Mouse (Mus musculus) liver, embryonic 13.5 days (tissue): ENCODE measurements around the gene Cpt1a. TPM values are rescaled to one million over a fixed set of nuclear protein-coding genes. Genes with fewer than 3 reads are reported as not detected.

Experiments
- ATAC-seq: fragments of 200-750 bp; cut with Nextera tagmentation; 2 replicates; pipeline ENCODE4 v1.8.0; 2017; ENCODE audit warnings: low read depth, mild to moderate bottlenecking, moderate number of reproducible peaks, moderate library complexity
- DNase-seq: peaks from one replicate; pipeline ENCODE4 v3.0.0; 2022
- H3K27ac ChIP-seq: fragments of 300-500 bp; sonication (generic); 2 replicates; pipeline ENCODE4 v1.5.1; 2015; ENCODE audit warnings: moderate library complexity, mild to moderate bottlenecking, inconsistent platforms
- H3K27me3 ChIP-seq: fragments of 300-500 bp; sonication (generic); 2 replicates; pipeline ENCODE4 v1.6.1; 2015; ENCODE audit warnings: mild to moderate bottlenecking, inconsistent platforms
- H3K36me3 ChIP-seq: fragments of 300-500 bp; sonication (generic); 2 replicates; pipeline ENCODE4 v1.6.1; 2015; ENCODE audit warnings: mild to moderate bottlenecking, inconsistent platforms
- H3K4me1 ChIP-seq: fragments of 300-500 bp; sonication (generic); replicated peaks from 2 replicates; pipeline ENCODE4 v1.6.1; 2015; ENCODE audit warnings: inconsistent platforms
- H3K4me2 ChIP-seq: fragments of 300-500 bp; sonication (generic); 2 replicates; pipeline ENCODE4 v1.6.1; 2015; ENCODE audit warnings: inconsistent platforms, mild to moderate bottlenecking, moderate library complexity
- H3K4me3 ChIP-seq: fragments of 300-500 bp; sonication (generic); replicated peaks from 2 replicates; pipeline ENCODE4 v1.5.1; 2015; ENCODE audit warnings: mild to moderate bottlenecking, inconsistent platforms
- H3K9ac ChIP-seq: fragments of 300-500 bp; sonication (generic); 2 replicates; pipeline ENCODE4 v1.6.1; 2015; ENCODE audit warnings: mild to moderate bottlenecking, inconsistent platforms
- H3K9me3 ChIP-seq: fragments of 300-500 bp; sonication (generic); replicated peaks from 2 replicates; pipeline ENCODE4 v1.6.1; 2016; ENCODE audit warnings: inconsistent platforms
- WGBS: fragments of 180-500 bp; shearing (Covaris S2); methylation state at CpG from one replicate; pipeline ENCODE4 v1.1.7; 2015; ENCODE audit not compliant: insufficient replicate concordance; 5-methylcytosine and 5-hydroxymethylcytosine counted together
- polyA plus RNA-seq: library from polyadenylated mRNA; unstranded; fragments of >200 nt; fragmentation: Nextera tagmentation; extraction: Ambion mirVana; gene quantifications from 2 replicates; pipeline ENCODE4 v1.2.1, GENCODE M21; 2015

Gene Cpt1a
- polyA plus RNA-seq, 1 experiment from 2014 or later = 6.6 TPM

GRCm38 (mm10) chr19:3344636-3345544, 22.8 kb downstream of the Cpt1a start:
- no peaks in the 10 kb centered on the region for H3K36me3 ChIP-seq
- 75% methylated on average over 8 of the region's 8 CpGs for WGBS

GRCm38 (mm10) chr19:3347784-3348183, 25.6 kb downstream of the Cpt1a start:
- Histone ChIP-seq H3K36me3 (no peaks in the 10 kb centered on the region), H3K4me1 (0 out of 2 replicates have a peak, but pooled peaks cover 8% of the 10 kb centered on the region), H3K27ac (no peak overlapping the region), H3K4me3 (no peak overlapping the region), H3K9me3 (peaks cover 5% of the 10 kb centered on the region; the same call in 1 of the 2 replicates), H3K9ac (no peak overlapping the region), H3K27me3 (no peaks in the 10 kb centered on the region), H3K4me2 (no peak overlapping the region)
- 88% methylated on average over 1 of the region's 1 CpGs for WGBS
- ATAC-seq (no peak), DNase-seq (no peak)

More at GRCm38 (mm10) chr19:3344636-3345544, 22.8 kb downstream of the Cpt1a start:
- no peak overlapping the region for H3K9ac ChIP-seq
- H3K27ac ChIP-seq = no peak overlapping the region
- H3K27me3 ChIP-seq = no peaks in the 10 kb centered on the region
- peaks cover 5% of the 10 kb centered on the region; the same call in 1 of the 2 replicates for H3K9me3 ChIP-seq
- H3K4me2 ChIP-seq = no peak overlapping the region
- ATAC-seq = no peak
- no peaks in the 10 kb centered on the region for H3K4me1 ChIP-seq
- no peak for DNase-seq
- no peak overlapping the region for H3K4me3 ChIP-seq

GRCm38 (mm10) chr19:3353415-3354111, 31.4 kb downstream of the Cpt1a start:
- H3K9ac ChIP-seq = no peak overlapping the region
- H3K36me3 ChIP-seq = peaks cover 14% of the 10 kb centered on the region
- no peak overlapping the region for H3K4me3 ChIP-seq
- no peak overlapping the region for H3K27ac ChIP-seq
- no peak overlapping the region for H3K4me2 ChIP-seq
- no peaks in the 10 kb centered on the region for H3K27me3 ChIP-seq
- H3K4me1 ChIP-seq = peaks cover 18% of the 10 kb centered on the region; the same call in 1 of the 2 replicates
- WGBS = 56% methylated on average over 7 of the region's 7 CpGs
- no peak for DNase-seq
- ATAC-seq = no peak
- H3K9me3 ChIP-seq = no peaks in the 10 kb centered on the region

- Histone ChIP-seq H3K27ac (no peak overlapping the region), H3K9ac (no peak overlapping the region), H3K27me3 (no peaks in the 10 kb centered on the region), H3K4me2 (no peak overlapping the region), H3K36me3 (peaks cover 18% of the 10 kb centered on the region), H3K4me1 (peaks cover 22% of the 10 kb centered on the region; the same call in 1 of the 2 replicates), H3K4me3 (no peak overlapping the region), H3K9me3 (no peaks in the 10 kb centered on the region)
- no peak for DNase-seq
- ATAC-seq = no peak
- WGBS = 60% methylated on average over 5 of the region's 5 CpGs
Measured at GRCm38 (mm10) chr19:3355096-3355495, 33.0 kb downstream of the Cpt1a start.

- Histone ChIP-seq H3K9me3 (no peaks in the 10 kb centered on the region), H3K36me3 (peaks cover 18% of the 10 kb centered on the region), H3K27me3 (no peaks in the 10 kb centered on the region), H3K4me1 (peaks cover 26% of the 10 kb centered on the region), H3K4me3 (no peak overlapping the region), H3K27ac (no peak overlapping the region), H3K4me2 (no peak overlapping the region), H3K9ac (no peak overlapping the region)
- ATAC-seq (no peak), DNase-seq (no peak)
- WGBS = 77% methylated on average over 5 of the region's 5 CpGs
Measured at GRCm38 (mm10) chr19:3356516-3356915, 34.4 kb downstream of the Cpt1a start.

GRCm38 (mm10) chr19:3357620-3358019, 35.5 kb downstream of the Cpt1a start:
- 65% methylated on average over 4 of the region's 4 CpGs for WGBS
- H3K4me3 ChIP-seq = no peak overlapping the region
- H3K4me2 ChIP-seq = no peak overlapping the region
- no peak overlapping the region for H3K27ac ChIP-seq
- H3K27me3 ChIP-seq = no peaks in the 10 kb centered on the region
- H3K36me3 ChIP-seq = peaks cover 25% of the 10 kb centered on the region
- DNase-seq (no peak), ATAC-seq (no peak)
- H3K9me3 ChIP-seq = no peaks in the 10 kb centered on the region
- H3K9ac ChIP-seq = no peak overlapping the region
- H3K4me1 ChIP-seq = peaks cover 25% of the 10 kb centered on the region

GRCm38 (mm10) chr19:3359841-3360588, 37.9 kb downstream of the Cpt1a start:
- Histone ChIP-seq H3K27ac (no peak overlapping the region), H3K36me3 (peaks cover 30% of the 10 kb centered on the region), H3K27me3 (no peaks in the 10 kb centered on the region), H3K9ac (no peak overlapping the region), H3K4me1 (peaks cover 14% of the 10 kb centered on the region), H3K4me2 (no peak overlapping the region), H3K4me3 (no peak overlapping the region), H3K9me3 (no peaks in the 10 kb centered on the region)
- ATAC-seq (no peak), DNase-seq (no peak)
- WGBS = 29% methylated on average over 13 of the region's 13 CpGs

- no peak for ATAC-seq
- no peak overlapping the region for H3K27ac ChIP-seq
- no peak for DNase-seq
- peaks cover 44% of the 10 kb centered on the region for H3K36me3 ChIP-seq
- H3K9ac ChIP-seq = no peak overlapping the region
- peaks cover 14% of the 10 kb centered on the region for H3K4me1 ChIP-seq
- no peaks in the 10 kb centered on the region for H3K9me3 ChIP-seq
- WGBS = 87% methylated on average over 4 of the region's 4 CpGs
- H3K4me3 ChIP-seq = no peak overlapping the region
- no peak overlapping the region for H3K4me2 ChIP-seq
- H3K27me3 ChIP-seq = no peaks in the 10 kb centered on the region
Measured at GRCm38 (mm10) chr19:3363510-3363909, 41.4 kb downstream of the Cpt1a start.

GRCm38 (mm10) chr19:3365089-3365488, 43.0 kb downstream of the Cpt1a start:
- peaks cover 46% of the 10 kb centered on the region for H3K36me3 ChIP-seq
- DNase-seq (no peak), ATAC-seq (no peak)
- no peak overlapping the region for H3K27ac ChIP-seq
- H3K4me2 ChIP-seq = no peak overlapping the region
- no peak overlapping the region for H3K4me3 ChIP-seq
- no peaks in the 10 kb centered on the region for H3K27me3 ChIP-seq
- no peaks in the 10 kb centered on the region for H3K9me3 ChIP-seq
- H3K9ac ChIP-seq = no peak overlapping the region
- H3K4me1 ChIP-seq = peaks cover 9% of the 10 kb centered on the region
- WGBS = 68% methylated on average over 3 of the region's 3 CpGs

- no peak for DNase-seq
- H3K27me3 ChIP-seq = no peaks in the 10 kb centered on the region
- H3K4me1 ChIP-seq = no peaks in the 10 kb centered on the region
- peaks cover 50% of the 10 kb centered on the region for H3K36me3 ChIP-seq
- H3K4me3 ChIP-seq = no peak overlapping the region
- H3K4me2 ChIP-seq = no peak overlapping the region
- H3K9me3 ChIP-seq = no peaks in the 10 kb centered on the region
- no peak overlapping the region for H3K27ac ChIP-seq
- 71% methylated on average over 3 of the region's 3 CpGs for WGBS
- no peak for ATAC-seq
- no peak overlapping the region for H3K9ac ChIP-seq
Measured at GRCm38 (mm10) chr19:3368276-3368675, 46.1 kb downstream of the Cpt1a start.

GRCm38 (mm10) chr19:3373380-3373779, 51.2 kb downstream of the Cpt1a start:
- no peak overlapping the region for H3K4me2 ChIP-seq
- no peak overlapping the region for H3K27ac ChIP-seq
- no peak for ATAC-seq
- H3K4me3 ChIP-seq = no peak overlapping the region
- no peak for DNase-seq
- H3K36me3 ChIP-seq = peaks cover 27% of the 10 kb centered on the region
- H3K9ac ChIP-seq = no peak overlapping the region
- H3K27me3 ChIP-seq = no peaks in the 10 kb centered on the region
- 73% methylated on average over 12 of the region's 12 CpGs for WGBS
- H3K4me1 ChIP-seq = 0 out of 2 replicates have a peak, but pooled peaks cover 2% of the 10 kb centered on the region
- H3K9me3 ChIP-seq = no peaks in the 10 kb centered on the region
